Mouse (Mus musculus) spleen, postnatal 10 days (tissue): Measurements from ENCODE around the gene Cfap77.

Source experiments
- DNase-seq, 2 experiments: peaks; one replicate each; pipeline ENCODE4 v3.0.0; 2021 to 2022; ENCODE audit warnings: low spot score in 2 of 2

The Cfap77 gene

DNA sequence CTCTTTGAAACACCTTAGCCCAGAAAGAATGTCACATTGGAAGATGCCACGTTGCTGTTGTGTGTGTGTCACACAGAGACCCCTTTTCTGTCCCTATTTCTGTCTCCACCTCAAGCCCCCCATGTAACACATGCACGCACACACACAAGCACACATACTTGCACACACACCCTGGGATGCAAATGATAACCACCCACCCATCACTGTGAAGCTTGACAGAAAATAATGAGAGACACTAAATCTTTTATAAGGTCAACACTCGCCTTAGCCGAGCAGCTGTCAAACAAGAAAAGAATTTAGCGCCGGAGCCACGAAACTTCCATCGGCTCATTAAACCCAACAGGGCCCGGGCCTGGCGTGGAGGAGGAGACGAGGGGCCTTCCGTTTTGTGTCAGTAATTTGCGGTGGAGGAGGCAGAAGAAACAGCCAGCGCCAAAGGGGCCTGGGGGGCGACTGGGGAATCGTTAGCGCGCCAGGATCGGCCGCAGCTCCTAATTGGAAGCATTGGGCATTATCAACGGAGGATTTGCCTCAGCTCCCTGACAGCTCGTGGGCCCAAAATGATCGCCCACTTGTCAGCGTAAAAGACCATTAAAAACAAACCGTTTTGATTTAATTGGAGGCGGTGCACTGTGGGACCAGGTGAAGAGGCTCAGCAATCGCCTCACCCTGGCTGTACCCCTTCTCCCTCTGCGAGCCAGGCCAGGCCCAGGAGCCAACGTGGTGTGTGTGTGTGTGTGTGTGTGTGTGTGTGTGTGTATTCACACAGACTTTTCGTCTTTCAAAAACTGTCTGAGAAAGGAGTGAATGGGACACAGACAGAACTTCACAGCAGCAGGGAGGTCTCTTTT lies 111.0 kb downstream of the Cfap77 start:
- DNase-seq = no peak

DNA sequence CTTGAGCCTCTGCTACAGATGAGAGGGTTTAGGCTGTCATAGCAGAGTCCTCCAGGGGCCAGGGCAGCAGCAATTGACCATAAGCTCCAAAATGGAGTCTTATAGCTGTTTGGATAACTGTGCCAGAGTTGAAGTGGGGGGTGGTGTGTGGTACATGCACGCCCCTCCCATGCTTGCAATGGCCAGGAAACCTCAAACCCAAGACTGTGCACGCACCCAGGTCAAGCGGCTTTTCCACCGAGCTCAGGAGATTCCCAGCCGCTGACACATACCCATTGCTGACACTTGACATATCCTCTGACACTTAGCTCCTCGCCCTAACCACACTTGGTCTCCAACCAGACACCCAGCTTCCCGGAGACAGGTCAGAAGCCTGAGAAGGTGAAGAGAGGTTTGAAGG lies 115.9 kb downstream of the Cfap77 start:
- no peak for DNase-seq

DNA sequence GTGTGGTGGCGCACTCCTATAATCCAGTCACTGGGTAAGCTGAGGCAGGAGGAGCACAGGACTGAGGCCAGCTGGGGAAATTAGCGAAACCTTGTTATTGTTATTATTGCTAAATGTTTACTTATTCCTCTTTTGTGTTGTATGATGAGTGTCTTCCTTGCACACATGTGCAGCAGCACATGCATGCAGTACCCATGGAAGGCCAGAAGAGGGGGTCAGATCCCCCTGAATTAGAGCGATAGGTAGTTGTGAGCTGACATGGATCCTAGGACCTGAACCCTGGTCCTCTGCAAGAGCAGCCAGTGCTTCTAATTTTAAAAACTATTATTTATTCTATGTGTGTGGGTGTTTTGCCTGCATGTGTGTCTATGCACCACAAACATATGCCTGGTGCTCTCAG lies 124.3 kb downstream of the Cfap77 start:
- DNase-seq = no peak

DNA sequence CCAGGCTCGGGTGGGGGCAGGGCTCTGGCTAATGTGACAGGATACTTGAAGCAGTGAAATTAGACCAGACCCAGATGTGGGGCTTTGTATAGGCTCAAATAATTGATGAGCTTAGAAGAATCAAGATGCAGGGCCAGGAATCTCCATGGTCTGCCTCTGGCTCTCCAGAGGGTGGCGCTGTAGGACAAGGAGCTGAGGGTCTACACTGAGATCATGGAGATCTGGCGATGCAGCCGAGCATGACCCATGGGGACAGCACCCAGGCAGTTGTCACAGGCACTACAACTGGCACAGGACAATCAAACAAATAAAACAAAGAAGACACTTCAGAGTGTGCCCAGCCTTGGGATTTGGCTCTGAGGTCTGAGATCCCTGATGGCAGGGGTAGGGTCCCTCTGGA lies 131.0 kb downstream of the Cfap77 start:
- peak; percentile 16 to 74 for DNase-seq

DNA sequence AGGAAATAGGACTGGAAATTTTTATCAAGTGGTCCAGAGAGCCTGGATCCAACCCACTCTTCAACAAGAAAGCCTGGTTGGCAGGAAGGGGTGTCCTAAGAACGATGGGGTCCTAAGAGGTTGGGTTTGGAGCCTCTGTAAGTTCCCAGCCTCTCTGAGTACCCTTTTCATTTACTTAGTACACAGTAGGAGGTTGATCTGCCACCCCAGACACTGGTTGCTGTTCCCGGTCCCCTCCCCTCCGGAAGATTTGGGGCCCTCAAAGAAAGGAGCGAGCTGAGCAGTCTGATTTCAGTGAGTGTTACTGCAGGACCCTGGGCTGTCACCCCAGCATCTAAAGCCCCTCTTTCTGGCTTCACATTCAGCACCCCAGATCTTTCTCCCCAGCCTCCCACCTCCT lies 135.9 kb downstream of the Cfap77 start:
- no peak for DNase-seq

DNA sequence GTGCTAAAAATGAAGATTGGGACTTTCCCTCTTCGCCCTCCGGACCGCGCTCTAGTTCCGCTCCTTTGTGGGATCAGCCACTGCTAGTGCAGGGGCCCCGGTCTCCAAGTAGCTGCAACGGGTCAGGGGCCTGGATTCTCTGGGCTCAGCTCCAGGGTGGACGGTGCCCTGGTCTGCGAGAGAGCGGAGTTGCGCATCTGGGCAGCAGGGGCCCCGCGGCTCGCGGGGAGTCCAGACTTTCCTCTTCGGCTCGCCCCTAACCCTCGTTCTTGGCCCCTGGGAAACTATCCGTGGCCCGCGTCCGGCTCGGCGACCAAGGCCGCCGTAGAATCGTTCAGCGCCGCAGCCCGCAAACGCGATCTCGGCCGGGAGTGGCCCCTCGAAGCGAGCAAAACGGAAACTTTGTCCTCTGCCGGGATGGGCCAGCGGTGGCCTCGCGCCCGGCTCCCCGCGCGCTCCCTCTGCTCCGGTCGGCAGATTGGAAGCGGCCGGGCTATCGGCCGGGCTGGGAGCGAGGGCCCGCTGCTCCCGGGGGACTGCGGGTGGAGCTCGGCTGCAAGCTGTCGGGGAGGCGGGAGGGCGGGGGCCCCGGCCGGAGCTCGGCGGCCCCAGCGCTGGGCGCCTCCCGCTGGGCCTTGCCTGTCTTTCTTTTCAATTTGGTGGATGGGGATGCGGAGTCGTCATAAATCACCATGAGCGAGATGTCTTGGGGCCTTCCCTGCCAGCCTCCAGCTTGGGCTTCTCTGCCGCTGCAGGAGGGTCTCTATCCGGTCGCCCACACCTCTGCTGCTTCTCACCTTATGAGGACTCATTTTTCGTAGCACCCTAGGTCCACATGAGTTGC lies 137.1 kb downstream of the Cfap77 start:
- no peak for DNase-seq

DNA sequence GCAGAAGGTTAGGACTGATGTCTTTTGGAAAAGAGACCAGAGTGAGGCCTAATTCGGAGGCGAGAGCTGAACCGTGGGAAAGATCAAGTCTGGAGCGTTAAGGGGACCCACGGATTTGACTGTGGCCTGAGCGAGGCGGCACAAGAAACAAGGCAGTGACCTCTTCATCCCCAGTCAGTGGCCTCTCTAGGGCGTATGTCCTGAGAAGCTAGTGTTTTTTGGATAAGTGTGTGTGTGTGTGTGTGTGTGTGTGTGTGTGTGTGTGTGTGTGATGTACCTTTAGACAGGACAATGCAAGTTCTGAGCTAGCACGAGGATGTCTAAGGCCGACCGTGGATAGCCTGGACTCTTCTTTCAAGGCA lies 137.7 kb downstream of the Cfap77 start:
- no peak for DNase-seq

DNA sequence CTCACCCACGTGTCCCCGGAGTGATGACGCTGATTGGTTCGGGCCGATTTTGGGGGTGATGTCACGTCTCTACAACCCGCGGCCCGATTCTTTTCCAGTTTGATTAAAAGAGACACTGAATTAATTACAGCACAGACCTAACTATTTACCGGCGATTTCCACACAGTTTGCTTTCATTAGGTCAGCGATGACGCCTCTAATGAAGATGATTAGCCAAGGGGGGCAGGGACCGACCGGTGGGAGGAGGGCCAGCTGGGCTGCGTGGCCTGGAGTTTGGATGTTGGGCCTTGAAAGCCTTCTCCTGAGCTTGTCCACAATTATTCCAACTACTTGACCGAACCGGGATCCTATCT lies 138.4 kb downstream of the Cfap77 start, which contains the start of gene Barhl1:
Gene Barhl1, minus strand, starts transcription at position 156 of the 353 bp plus-strand sequence.
- DNase-seq = no peak

DNA sequence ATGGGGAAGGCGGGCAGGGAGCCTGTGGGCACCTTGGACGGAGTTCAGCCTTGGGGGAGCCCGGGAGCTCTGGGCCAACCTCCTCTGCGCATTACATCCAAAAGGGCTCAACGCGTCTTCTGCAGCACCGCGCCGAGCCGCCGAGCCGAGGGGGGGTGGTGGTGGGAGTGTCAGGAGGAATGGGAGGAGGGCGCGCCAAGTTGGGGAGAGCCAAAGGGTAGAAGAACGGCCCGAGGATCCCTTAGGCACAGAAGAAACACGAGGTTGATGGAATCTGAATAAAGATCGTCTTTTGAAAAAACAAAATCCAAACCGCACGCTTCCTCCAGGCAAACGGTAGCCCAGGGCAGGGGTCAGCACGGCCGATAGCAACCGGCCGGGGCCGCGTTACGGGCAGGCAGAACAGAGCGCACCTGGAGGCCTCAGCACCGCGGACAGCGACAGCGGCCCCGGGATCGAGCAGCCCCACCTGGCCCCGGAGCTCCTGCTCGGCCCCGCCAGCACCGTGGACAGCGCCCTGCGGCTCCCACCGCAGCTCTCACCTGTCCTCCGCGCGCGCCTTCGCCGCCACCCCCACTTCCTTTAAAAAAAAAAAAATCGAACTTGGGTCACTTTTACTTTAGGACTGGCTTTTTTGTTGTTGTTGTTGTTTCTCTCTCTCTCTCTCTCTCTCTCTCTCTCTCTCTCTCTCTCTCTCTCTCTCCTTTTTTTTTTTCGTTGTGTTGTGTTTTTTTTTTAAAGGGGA lies 138.9 kb downstream of the Cfap77 start:
- DNase-seq = peak; percentile 58 to 82

DNA sequence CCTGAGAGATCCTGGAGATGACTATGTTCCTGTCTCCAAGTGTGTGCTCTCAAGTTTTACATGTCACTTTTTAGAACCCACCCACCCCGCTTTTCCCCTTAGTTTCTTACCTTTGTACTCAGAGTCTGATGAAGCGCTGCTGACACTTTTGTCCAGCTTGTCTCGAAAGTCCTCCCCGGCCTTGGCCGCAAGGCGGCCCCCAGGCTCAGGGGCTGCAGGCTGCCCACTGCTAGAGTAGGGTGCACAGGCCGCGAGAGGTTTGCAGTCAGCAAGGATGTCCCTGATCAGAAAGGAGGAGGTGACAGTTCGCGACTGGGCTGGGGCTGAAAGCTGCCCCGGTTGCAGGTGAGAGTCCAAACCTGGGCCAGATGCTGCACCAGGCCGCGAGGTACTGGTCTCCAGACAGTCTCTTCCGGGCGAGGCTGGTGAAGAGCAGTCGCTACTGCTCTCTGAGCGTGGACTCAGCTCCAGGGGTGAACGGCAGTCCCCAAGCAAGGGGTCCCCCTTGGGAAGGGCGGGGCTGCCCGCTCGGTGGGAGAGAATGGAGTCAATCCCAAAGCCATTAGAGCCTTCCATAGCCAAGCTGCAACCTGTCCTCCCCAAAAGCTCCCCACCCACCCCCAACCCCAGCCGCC lies 139.6 kb downstream of the Cfap77 start:
- no peak for DNase-seq

DNA sequence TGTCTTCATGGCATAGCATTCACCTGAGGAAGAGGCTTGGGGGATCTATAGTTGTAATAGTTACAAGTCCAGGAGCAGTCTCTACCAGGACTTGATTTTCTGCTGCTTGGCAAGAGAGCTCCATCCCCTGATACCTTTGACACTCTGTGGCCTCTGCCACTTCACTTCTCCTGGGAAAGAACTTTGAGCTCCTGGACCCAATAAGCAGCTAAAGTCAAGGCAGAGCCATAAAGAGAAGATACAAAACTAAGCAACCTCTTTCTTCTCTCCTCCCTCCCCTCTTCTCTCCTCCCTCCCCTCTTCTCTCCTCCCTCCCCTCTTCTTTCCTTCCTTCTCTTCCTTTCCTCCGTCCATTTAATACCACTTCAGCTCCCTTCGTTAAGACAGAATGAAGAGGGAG lies 140.7 kb downstream of the Cfap77 start:
- no peak for DNase-seq

DNA sequence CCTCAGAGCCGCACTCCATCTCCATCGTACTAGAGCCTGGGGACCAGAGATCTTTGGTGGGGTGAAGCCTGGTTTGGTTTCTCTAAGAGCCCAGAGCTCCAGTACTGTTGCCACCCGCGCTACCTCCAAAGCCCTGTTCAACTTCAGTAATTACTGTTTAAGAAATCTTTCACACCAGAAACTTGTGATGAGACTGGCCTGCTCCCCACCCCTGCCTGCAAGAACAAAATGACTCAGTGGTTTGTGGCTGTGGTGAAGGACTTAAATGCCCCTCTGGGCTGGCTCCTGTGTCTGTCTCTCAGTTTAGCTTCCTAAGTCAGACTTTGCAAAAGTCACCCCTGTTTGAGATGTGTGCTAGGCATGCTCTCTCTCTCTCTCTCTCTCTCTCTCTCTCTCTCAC lies 141.9 kb downstream of the Cfap77 start:
- no peak for DNase-seq

DNA sequence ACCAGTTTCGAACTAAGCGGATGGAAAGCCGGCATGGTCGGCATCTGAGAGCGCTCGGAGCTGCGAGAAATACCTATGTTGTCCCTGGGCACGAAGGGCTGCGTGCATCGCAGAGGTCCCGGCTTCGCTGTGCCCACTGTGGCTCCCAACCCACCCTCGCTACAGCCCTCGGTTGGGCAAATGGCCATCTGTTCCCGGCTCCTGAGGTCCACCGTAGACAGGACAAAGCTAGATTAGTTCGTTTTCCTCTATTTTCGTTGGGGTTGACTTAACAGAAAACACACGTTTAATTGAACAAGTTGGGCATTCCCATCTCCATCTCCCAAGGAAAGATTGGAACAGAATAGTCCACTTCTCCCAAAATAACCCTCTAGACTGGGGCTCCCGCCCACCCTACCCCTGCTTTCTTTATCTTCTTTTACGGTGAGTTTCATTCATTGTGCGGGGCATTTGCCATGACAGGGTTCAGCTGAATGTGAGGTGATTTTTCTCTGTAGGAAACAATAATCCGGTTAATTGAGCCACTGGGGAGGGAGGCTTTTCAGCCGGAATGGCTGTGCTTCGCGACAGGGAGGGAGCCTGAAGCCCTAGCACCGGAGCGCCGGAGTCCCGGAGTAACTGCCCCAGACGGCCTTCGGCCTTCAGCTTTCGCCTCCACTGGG lies 142.7 kb downstream of the Cfap77 start:
- DNase-seq = no peak

DNA sequence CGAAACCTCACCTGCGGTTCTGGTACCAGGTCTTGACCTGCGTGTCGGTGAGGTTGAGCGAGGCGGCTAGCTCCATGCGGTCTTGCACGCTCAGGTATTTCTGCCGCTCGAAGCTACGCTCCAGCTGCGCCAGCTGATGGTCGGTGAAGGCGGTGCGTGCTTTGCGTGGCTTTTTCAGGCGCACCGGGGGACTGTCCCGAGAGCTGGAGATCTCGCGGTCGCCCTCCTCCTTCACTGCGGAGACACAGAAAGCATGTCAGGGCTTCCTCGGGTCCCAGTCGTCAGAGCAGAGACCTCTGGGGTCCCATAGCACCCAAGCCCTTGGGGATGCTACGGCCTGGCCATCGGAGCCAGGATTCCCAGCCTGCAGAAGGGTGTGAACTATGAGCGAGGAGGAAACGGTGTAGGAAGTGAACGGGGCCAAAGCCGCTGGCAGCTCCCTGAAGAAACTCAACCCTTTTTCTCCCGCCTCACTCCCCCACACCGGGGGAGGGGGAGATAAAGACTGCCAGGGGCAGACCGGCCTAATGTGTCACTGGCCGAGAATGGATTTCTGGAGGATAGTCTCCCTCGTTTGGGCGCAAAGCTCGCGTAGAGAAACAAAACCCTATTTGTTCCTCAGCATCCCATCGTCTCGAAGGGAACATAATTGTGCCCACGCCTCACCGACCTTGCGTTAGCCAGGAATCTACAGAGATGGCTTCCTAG lies 143.4 kb downstream of the Cfap77 start:
- DNase-seq = no peak

DNA sequence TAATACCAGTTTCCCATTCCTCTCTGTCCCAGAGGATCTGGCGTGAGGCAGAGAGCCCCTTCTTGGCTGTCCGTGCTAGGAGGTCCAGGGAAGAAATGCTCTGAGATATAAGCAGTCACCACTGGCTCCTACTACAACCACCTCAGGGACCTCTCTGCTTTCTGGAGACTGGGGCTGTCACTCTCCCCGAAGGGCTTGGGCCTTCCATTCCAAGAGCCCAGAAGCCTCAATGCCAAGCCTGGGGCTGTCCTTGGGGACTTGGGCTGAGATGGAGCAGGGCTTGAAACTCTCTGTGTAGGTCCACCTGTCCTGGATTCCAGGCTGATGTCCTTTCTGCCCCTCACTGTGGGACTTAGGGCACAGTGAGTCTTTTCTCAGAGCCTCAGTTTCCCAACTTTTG lies 144.0 kb downstream of the Cfap77 start:
- no peak for DNase-seq

DNA sequence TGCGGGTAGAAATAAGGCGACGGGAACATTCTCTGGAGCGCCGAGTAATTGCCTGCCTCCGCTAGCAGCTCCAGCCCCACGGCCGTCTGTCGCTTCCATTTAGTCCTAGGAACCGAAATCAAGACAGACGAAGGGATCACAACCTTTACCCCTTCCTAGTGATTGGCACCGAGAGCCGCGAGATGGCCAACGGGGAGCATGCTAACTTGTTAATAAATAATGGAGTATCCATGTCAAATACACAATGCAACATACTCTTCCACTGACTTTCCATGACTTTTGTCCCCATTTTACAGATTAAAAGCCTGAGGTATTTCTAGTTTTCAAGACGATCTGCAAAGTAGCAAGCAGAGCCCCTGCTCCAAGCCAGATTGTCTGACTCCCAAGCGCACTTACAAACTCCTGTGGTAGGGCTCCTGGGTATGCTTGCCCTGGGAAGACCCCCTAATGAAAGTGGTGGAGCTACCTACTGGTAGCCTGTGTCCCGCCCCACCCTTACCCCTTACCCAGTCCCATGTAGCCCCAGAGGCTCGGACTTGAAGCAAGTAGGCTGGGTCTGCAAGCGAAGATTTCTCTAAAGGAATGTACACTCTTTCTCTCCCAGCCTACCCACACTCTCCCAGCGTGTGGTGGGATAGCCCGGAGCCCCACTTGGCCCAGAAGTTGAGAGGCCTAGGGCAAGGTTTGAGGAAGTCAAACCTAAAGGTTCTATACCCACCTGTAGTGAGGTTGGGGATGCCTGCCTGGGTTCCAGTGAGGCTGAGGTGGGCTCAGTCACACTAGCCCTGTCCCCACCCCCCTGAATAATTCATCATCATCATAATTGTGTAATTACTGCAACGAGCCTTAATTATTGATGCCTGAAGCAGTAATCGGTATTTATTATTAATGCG lies 144.8 kb downstream of the Cfap77 start:
- no peak for DNase-seq

DNA sequence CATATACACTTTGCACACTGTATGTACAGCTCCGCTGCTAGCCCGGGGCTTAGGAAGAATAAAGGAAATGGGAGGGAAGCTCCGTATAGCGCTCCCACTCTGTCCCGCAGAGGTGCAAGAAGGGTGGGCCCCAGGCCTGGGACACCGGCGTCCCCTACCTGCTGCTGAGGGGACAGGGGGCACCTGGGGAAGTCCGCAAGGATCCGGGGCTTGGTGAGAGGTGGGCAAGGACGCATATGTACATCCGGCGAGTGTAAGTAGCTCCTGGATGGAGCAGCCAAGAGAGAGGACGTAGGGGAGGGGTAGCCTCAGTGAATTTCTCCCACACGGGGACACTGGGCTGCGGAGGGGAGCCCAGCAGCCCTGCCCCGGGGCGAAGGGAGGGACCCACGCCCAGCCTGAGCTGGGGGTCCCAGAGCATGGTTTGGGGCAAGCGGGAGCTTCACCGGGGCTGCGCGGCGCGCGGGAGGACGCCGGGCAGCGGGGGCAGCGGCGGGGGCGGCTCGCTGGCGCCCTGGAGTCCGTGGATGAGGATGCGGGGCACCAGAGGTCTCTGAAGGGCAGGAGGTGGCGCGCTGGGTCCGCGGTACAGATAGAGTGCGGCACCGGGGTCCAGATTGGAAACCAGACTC lies 145.6 kb downstream of the Cfap77 start:
- DNase-seq = no peak

DNA sequence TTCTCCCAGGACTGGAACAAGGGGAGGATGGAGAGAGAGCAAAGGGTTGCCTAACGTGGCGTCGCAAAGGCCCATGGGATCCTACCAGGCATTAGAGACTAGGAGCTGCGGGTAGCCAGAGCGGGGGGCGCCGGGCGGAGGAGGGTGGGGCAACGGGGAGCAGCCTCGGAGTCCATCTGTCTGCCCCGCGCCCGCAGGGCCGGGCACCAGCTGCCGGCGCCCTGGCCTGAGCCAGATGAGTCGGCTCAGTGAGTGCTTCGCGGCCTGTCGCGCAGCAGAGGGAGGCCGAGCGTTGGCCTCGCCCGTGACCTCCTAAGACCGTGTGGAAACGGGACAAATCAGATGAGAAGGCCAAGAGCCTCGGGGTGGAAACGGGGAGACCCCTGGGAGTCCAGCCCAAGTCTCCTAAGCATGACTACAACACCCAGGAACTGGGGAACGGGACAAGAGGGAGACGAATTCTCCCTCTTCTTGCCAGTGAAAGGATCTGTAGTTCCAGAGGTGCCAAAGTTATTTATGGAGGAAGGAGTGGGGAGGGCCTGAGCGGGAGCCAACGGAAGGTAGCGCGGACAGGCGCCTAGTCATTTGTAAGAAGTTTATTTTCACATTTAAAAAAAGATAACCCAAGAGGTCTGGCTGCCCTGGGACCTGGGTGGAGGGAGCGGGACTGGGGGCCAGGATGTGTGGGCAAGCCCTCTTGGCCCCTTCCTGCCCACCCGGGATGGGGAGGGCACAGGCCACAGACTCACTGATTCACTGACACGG lies 146.3 kb downstream of the Cfap77 start:
- no peak for DNase-seq
